Mouse (Mus musculus) limb, embryonic 15.5 days (tissue): ENCODE data around the gene Pdzd8. TPM values are rescaled to one million over a fixed set of nuclear protein-coding genes. Genes with fewer than 3 reads are reported as not detected.

ENCODE experiments used
- ATAC-seq: fragments of 200-750 bp; cut with Nextera tagmentation; 2 replicates; pipeline ENCODE4 v1.8.0; 2017; ENCODE audit warnings: low read depth, moderate TSS enrichment; ENCODE audit not compliant: insufficient number of reproducible peaks, low FRiP score, low TSS enrichment
- H3K27ac ChIP-seq: fragments of 300-500 bp; sonication (generic); 2 replicates; pipeline ENCODE4 v1.5.1; 2015; ENCODE audit warnings: moderate library complexity, mild to moderate bottlenecking, inconsistent platforms
- H3K27me3 ChIP-seq: fragments of 300-500 bp; sonication (generic); 2 replicates; pipeline ENCODE4 v1.6.1; 2015; ENCODE audit warnings: inconsistent platforms
- H3K36me3 ChIP-seq: fragments of 300-500 bp; sonication (generic); 2 replicates; pipeline ENCODE4 v1.6.1; 2015; ENCODE audit warnings: inconsistent platforms
- H3K4me1 ChIP-seq: fragments of 300-500 bp; sonication (generic); 2 replicates; pipeline ENCODE4 v1.6.1; 2015; ENCODE audit warnings: inconsistent platforms
- H3K4me2 ChIP-seq: fragments of 300-500 bp; sonication (generic); 2 replicates; pipeline ENCODE4 v1.6.1; 2015; ENCODE audit warnings: mild to moderate bottlenecking, inconsistent platforms
- H3K4me3 ChIP-seq: fragments of 300-500 bp; sonication (generic); 2 replicates; pipeline ENCODE4 v1.5.1; 2015; ENCODE audit warnings: mild to moderate bottlenecking, inconsistent platforms
- H3K9ac ChIP-seq: fragments of 300-500 bp; sonication (generic); 2 replicates; pipeline ENCODE4 v1.6.1; 2015; ENCODE audit warnings: inconsistent platforms
- H3K9me3 ChIP-seq: fragments of 300-500 bp; sonication (generic); 2 replicates; pipeline ENCODE4 v1.6.1; 2016; ENCODE audit warnings: inconsistent platforms
- WGBS: fragments of 180-500 bp; shearing (Covaris S2); methylation state at CpG from one replicate; pipeline ENCODE4 v1.1.7; 2015; 5-methylcytosine and 5-hydroxymethylcytosine counted together
- polyA plus RNA-seq: library from polyadenylated mRNA; unstranded; fragments of >200 nt; fragmentation: Nextera tagmentation; extraction: Ambion mirVana; gene quantifications from 2 replicates; pipeline ENCODE4 v1.2.1, GENCODE M21; 2015

Pdzd8 gene
- polyA plus RNA-seq, 1 experiment from 2014 or later, result 10.1 TPM

- no peak within 1 kb of the TSS for H3K4me2 ChIP-seq
- no peaks in the 10 kb centered on the region for H3K9me3 ChIP-seq
- H3K4me3 ChIP-seq, result no peak within 1 kb of the TSS
- H3K27ac ChIP-seq, result no peak within 1 kb of the TSS
- no peak within 1 kb of the TSS for H3K9ac ChIP-seq
- H3K4me1 ChIP-seq, result no peaks in the 10 kb centered on the region
- ATAC-seq, result no peak
- H3K27me3 ChIP-seq, result no peaks in the 10 kb centered on the region
- 98% methylated on average over 14 of the region's 14 CpGs for WGBS
- H3K36me3 ChIP-seq, result peaks cover 8% of the 10 kb centered on the region; the same call in 1 of the 2 replicates
Observed at GRCm38 (mm10) chr19:59321990-59322389, 23.6 kb downstream of the Pdzd8 start, which contains the start of gene Rps12-ps3. Rps12-ps3 (plus strand) TSS chr19:59322290.

DNA sequence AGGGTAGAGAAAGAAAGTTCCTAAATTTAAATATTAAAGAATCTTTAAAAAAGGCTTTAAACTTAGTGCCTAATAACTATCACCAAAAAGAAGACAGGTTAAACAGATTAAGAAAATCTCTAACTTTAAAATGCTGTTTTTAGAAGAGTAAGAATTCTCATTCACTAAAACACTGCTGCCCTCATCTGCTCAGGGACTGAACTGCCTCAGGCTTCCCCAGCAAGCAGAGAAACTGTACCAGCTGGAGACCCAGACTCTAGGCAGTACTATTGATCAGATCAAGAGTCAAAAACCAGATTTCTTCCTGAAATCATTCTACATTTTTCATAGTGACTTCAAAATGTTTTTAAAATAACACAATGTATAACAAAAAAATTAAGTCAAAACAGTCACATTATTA, 29.0 kb downstream of the Pdzd8 start:
- no peak overlapping the region for H3K27ac ChIP-seq
- H3K4me1 ChIP-seq, result no peaks in the 10 kb centered on the region
- ATAC-seq, result no peak
- peaks cover 11% of the 10 kb centered on the region for H3K36me3 ChIP-seq
- no peak overlapping the region for H3K9ac ChIP-seq
- no peaks in the 10 kb centered on the region for H3K9me3 ChIP-seq
- no peak overlapping the region for H3K4me3 ChIP-seq
- H3K27me3 ChIP-seq, result no peaks in the 10 kb centered on the region
- no peak overlapping the region for H3K4me2 ChIP-seq

DNA sequence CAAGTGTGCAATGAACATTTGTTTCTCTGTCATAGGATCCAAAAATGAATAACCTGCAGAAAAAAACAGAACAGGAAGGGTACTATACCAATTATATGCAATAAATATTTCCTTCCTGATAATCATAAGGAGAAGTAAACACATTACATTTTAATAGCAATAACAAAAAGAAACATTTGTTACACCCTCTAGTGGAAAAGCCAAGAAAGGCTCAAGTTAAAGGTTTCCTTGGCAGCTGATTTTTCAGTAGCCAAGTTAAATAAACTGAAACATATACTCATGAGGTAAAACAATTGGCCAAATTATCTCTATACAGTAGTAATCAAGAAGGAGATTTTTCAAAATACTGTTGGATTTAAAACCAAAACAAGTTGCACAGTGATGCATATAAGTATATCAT, 30.3 kb downstream of the Pdzd8 start:
- Histone ChIP-seq H3K9ac (no peak overlapping the region), H3K4me1 (no peaks in the 10 kb centered on the region), H3K27me3 (no peaks in the 10 kb centered on the region), H3K27ac (no peak overlapping the region), H3K4me3 (no peak overlapping the region), H3K9me3 (no peaks in the 10 kb centered on the region), H3K4me2 (no peak overlapping the region), H3K36me3 (peaks cover 7% of the 10 kb centered on the region; the same call in 1 of the 2 replicates)
- ATAC-seq, result no peak

DNA sequence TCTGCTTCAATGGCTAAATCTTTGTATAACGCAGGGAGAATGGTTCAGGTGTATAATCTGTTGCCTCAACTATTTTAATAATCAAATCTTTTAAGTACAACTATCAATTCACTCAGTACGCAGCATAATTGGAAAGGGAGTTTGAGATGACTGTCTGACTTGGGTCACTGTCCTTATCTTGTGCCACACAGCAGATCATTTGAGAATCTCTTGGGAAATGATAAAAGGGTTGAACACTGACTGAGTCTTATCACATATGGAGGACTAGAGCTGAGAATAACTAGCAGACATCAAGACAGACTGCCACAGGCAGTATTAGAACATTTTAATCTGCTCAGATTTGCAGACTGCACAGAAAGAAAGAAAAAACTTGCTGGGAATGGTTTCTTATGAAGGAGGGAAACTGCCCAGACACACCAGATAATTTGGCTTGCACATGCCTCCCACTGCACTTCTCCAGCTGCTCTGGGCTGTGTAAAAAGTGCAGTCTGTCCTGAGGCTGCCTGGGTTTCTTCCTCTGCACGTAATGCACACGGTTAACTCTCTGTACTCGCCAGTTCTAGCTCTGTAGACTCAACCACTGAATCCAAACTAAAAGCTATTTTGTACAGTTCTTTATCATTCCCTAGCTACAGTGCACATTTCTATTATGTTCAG, 53.3 kb downstream of the Pdzd8 start:
- Histone ChIP-seq H3K27me3 (no peaks in the 10 kb centered on the region), H3K9me3 (no peaks in the 10 kb centered on the region), H3K4me1 (no peaks in the 10 kb centered on the region), H3K36me3 (no peaks in the 10 kb centered on the region), H3K9ac (no peak overlapping the region), H3K27ac (no peak overlapping the region), H3K4me2 (no peak overlapping the region), H3K4me3 (no peak overlapping the region)
- no peak for ATAC-seq
- 72% methylated on average over 5 of the region's 5 CpGs for WGBS

DNA sequence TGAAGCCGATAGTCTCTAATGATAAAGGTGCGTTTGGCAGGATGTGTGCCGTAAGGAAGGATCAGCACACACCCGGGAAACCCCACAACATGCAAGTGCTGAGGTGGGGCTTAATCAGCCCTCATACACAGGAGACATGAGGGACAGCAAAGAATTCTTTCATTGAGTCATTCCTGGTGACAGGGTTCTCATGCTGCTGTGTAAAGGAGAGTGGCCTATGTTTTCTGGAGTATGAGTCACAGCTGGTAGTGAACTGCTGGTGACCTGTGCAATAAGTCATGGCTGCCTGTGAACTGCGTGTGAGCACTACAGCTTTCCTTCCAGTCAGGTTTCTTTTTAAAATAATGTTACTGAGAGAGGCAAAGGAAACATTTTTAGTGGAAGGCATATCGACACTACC, 55.8 kb downstream of the Pdzd8 start:
- 79% methylated on average over 6 of the region's 6 CpGs for WGBS
- Histone ChIP-seq H3K27ac (no peak overlapping the region), H3K4me3 (no peak overlapping the region), H3K4me2 (no peak overlapping the region), H3K9me3 (no peaks in the 10 kb centered on the region), H3K27me3 (no peaks in the 10 kb centered on the region), H3K4me1 (no peaks in the 10 kb centered on the region), H3K36me3 (peaks cover 3% of the 10 kb centered on the region; the same call in 1 of the 2 replicates), H3K9ac (no peak overlapping the region)
- no peak for ATAC-seq

DNA sequence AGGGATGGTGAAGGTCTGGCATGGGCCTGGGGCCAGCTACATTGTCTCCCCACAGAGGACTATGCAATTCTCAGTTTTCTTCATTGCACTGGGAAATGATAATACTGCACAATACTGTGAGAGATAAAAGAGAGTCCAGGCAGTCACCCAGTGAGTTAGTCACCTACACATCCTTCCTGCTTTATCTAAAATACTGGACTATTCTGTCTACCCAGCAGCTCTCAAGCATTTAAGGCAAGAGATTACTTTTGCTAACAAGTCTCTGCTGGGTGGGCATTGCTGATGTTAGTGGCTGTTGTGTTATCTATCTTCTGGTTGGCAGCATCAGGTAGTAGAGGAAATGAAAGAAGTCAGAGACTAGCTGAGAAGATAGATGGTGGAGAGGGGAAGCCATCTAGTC, 56.5 kb downstream of the Pdzd8 start:
- H3K9me3 ChIP-seq, result no peaks in the 10 kb centered on the region
- no peaks in the 10 kb centered on the region for H3K4me1 ChIP-seq
- H3K4me2 ChIP-seq, result no peak overlapping the region
- no peaks in the 10 kb centered on the region for H3K27me3 ChIP-seq
- H3K9ac ChIP-seq, result no peak overlapping the region
- no peak overlapping the region for H3K27ac ChIP-seq
- no peak for ATAC-seq
- H3K36me3 ChIP-seq, result peaks cover 3% of the 10 kb centered on the region; the same call in 1 of the 2 replicates
- H3K4me3 ChIP-seq, result no peak overlapping the region

GRCm38 (mm10) chr19:59282001-59282400, 63.6 kb downstream of the Pdzd8 start:
- Histone ChIP-seq H3K9me3 (no peaks in the 10 kb centered on the region), H3K4me2 (no peak overlapping the region), H3K27ac (no peak overlapping the region), H3K4me3 (no peak overlapping the region), H3K36me3 (peaks cover 3% of the 10 kb centered on the region; the same call in 1 of the 2 replicates), H3K27me3 (no peaks in the 10 kb centered on the region), H3K4me1 (no peaks in the 10 kb centered on the region), H3K9ac (no peak overlapping the region)
- WGBS, result 94% methylated on average over 3 of the region's 3 CpGs
- no peak for ATAC-seq

- peaks cover 3% of the 10 kb centered on the region; the same call in 1 of the 2 replicates for H3K36me3 ChIP-seq
- H3K4me3 ChIP-seq, result no peak overlapping the region
- no peaks in the 10 kb centered on the region for H3K4me1 ChIP-seq
- H3K9me3 ChIP-seq, result no peaks in the 10 kb centered on the region
- no peak for ATAC-seq
- no peaks in the 10 kb centered on the region for H3K27me3 ChIP-seq
- no peak overlapping the region for H3K9ac ChIP-seq
- H3K4me2 ChIP-seq, result no peak overlapping the region
- no peak overlapping the region; the same call in 1 of the 2 replicates for H3K27ac ChIP-seq
Observed at GRCm38 (mm10) chr19:59280841-59281240, 64.7 kb downstream of the Pdzd8 start.

GRCm38 (mm10) chr19:59276354-59276753, 69.2 kb downstream of the Pdzd8 start:
- Histone ChIP-seq H3K27ac (no peak overlapping the region), H3K36me3 (no peaks in the 10 kb centered on the region), H3K9me3 (no peaks in the 10 kb centered on the region), H3K4me3 (no peak overlapping the region), H3K27me3 (no peaks in the 10 kb centered on the region), H3K4me2 (no peak overlapping the region), H3K4me1 (no peaks in the 10 kb centered on the region), H3K9ac (no peak overlapping the region)
- WGBS, result 68% methylated on average over 7 of the region's 7 CpGs
- no peak for ATAC-seq

GRCm38 (mm10) chr19:59273190-59273589, 72.4 kb downstream of the Pdzd8 start:
- no peak for ATAC-seq
- no peak overlapping the region for H3K4me3 ChIP-seq
- H3K36me3 ChIP-seq, result no peaks in the 10 kb centered on the region
- WGBS, result 86% methylated on average over 7 of the region's 7 CpGs
- no peaks in the 10 kb centered on the region for H3K27me3 ChIP-seq
- no peaks in the 10 kb centered on the region for H3K4me1 ChIP-seq
- H3K4me2 ChIP-seq, result no peak overlapping the region
- no peak overlapping the region for H3K9ac ChIP-seq
- H3K9me3 ChIP-seq, result no peaks in the 10 kb centered on the region
- H3K27ac ChIP-seq, result no peak overlapping the region

DNA sequence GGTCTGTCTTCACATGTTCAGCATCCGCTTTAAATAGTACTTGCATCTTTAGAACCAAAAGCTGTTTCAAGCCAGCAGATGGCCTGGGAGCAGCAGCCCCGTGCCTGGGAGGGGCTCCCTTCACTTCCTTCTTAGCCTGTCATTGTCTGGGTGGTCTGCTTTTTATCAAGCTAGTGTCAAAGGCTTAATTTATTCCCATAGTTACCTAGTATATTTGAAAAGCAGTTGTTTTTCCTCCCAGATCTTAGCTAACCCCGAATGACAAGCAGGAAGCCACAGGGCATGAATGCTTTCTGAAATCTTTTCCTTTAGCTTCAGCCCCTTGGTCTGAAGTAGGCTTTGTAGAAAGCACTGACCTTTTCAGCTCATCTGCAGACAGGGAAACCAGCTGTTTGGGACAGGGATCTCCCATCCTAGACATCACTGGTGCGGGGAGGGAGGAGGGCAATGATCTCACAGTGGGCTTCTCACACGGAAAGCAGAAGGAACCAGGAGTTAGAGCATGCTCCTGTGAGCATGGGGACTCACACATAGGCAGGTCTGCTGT, 78.1 kb downstream of the Pdzd8 start:
- Histone ChIP-seq H3K9me3 (no peaks in the 10 kb centered on the region), H3K4me3 (no peak overlapping the region), H3K36me3 (no peaks in the 10 kb centered on the region), H3K9ac (no peak overlapping the region), H3K27ac (no peak overlapping the region), H3K4me2 (no peak overlapping the region), H3K4me1 (no peaks in the 10 kb centered on the region), H3K27me3 (peaks cover 5% of the 10 kb centered on the region)
- 16% methylated on average over 5 of the region's 5 CpGs for WGBS
- no peak for ATAC-seq

DNA sequence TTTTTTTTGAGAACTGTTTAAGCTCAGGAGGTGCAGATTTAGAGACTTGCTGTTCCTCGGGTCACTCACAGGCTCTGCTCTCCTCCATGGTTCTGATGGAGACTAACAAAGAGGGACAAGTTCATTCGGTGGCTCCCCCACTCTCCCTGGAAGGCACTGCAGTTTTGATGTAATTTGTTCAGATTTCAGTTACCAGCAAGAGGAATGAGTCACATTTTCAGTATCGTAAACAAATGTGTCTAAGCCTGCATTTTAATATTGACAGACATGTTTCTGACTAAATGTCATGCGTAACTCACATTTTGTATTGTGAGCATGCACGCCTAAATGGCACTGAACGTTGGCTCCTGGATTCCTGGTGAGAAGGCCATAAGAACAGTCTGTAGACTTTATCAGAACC, 79.7 kb downstream of the Pdzd8 start:
- WGBS, result 68% methylated on average over 6 of the region's 6 CpGs
- no peak for ATAC-seq
- peaks cover 20% of the 10 kb centered on the region for H3K27me3 ChIP-seq

More for the DNA sequence above, 79.7 kb downstream of the Pdzd8 start:
- Histone ChIP-seq H3K9me3 (no peaks in the 10 kb centered on the region), H3K4me1 (peaks cover 4% of the 10 kb centered on the region), H3K9ac (no peak overlapping the region), H3K27ac (no peak overlapping the region), H3K36me3 (no peaks in the 10 kb centered on the region), H3K4me3 (no peak overlapping the region), H3K4me2 (no peak overlapping the region)
